7 mouse cellular contexts compared by ENCODE assay signal in genomic region chrX:162643091-162643788, GRCm38 (mm10). TPM values are rescaled to one million over a fixed set of nuclear protein-coding genes. Genes with fewer than 3 reads are reported as not detected.
DNase-seq lines count a peak whose midpoint lies in the region; ATAC-seq and TF ChIP-seq lines count a peak whose summit lies in the region.

TSS of gene Reps2 (minus strand) at chrX:162643649.

- peak; percentile 62 to 79 for DNase-seq in heart, adult 18-20 months
- peak; percentile 86 for DNase-seq in kidney, adult 2 months
- DNase-seq in limb, embryonic 11.5 days (ENCODE audit: low spot score), result peak; percentile 81
- peak; percentile 25 to 46 for DNase-seq in spleen, adult 18-20 months

- no peak for TF ChIP-seq CTCF in bone marrow macrophage, adult 2 months (IDR thresholded peaks at IDR 0.05; ENCODE audit: low read depth, low read length)
- no peak for TF ChIP-seq CTCF in kidney, adult 2 months (conservative IDR thresholded peaks at IDR 0.05; ENCODE audit: insufficient read depth, insufficient read length, low read depth, low read length)

- peak within 1 kb of the TSS; percentile 44; the same call in 1 of the 2 replicates for H3K9ac ChIP-seq in embryonic facial prominence, embryonic 12.5 days
- H3K9ac ChIP-seq in limb, embryonic 11.5 days (ENCODE audit: low read length), result peak within 1 kb of the TSS; percentile 52; the same call in 1 of the 2 replicates
- H3K9ac ChIP-seq in midbrain, embryonic 12.5 days (replicated peaks), result peak within 1 kb of the TSS; percentile 53

- H3K27ac ChIP-seq in bone marrow macrophage, adult 2 months (ENCODE audit: insufficient read depth, low read depth, low read length), result peak within 1 kb of the TSS; percentile 50
- H3K27ac ChIP-seq in embryonic facial prominence, embryonic 12.5 days, result no peak within 1 kb of the TSS
- H3K27ac ChIP-seq in kidney, adult 2 months (ENCODE audit: insufficient read depth, low read depth, low read length), result no peak within 1 kb of the TSS
- H3K27ac ChIP-seq in limb, embryonic 11.5 days (replicated peaks; ENCODE audit: low read depth, low read length), result no peak within 1 kb of the TSS
- no peak within 1 kb of the TSS for H3K27ac ChIP-seq in midbrain, embryonic 12.5 days (replicated peaks)

- no peak for TF ChIP-seq POLR2A in bone marrow macrophage, adult 2 months (IDR thresholded peaks at IDR 0.05; ENCODE audit: borderline replicate concordance, low read depth, low read length)
- no peak for TF ChIP-seq POLR2A in kidney, adult 2 months (IDR thresholded peaks at IDR 0.05; ENCODE audit: low read depth, low read length)

- H3K4me1 ChIP-seq in bone marrow macrophage, adult 2 months (ENCODE audit: control insufficient read depth, insufficient read depth, low read length), result peaks cover 9% of the 10 kb centered on the region
- no peaks in the 10 kb centered on the region for H3K4me1 ChIP-seq in embryonic facial prominence, embryonic 12.5 days
- no peaks in the 10 kb centered on the region for H3K4me1 ChIP-seq in kidney, adult 2 months (ENCODE audit: control insufficient read depth, insufficient read depth, low read length)
- no peaks in the 10 kb centered on the region for H3K4me1 ChIP-seq in limb, embryonic 11.5 days (ENCODE audit: control insufficient read depth, insufficient read depth, low read length)
- H3K4me1 ChIP-seq in midbrain, embryonic 12.5 days, result no peaks in the 10 kb centered on the region

- peak; percentile 93 for ATAC-seq in embryonic facial prominence, embryonic 12.5 days (ENCODE audit: insufficient number of reproducible peaks, insufficient read depth, low FRiP score, low TSS enrichment)
- peak; percentile 94 for ATAC-seq in limb, embryonic 11.5 days (ENCODE audit: insufficient number of reproducible peaks, low FRiP score, low TSS enrichment, low read depth)
- peak; percentile 99 for ATAC-seq in midbrain, embryonic 12.5 days (ENCODE audit: low FRiP score, low read depth)

- peak within 1 kb of the TSS; percentile 73 for H3K4me2 ChIP-seq in embryonic facial prominence, embryonic 12.5 days (replicated peaks)
- H3K4me2 ChIP-seq in limb, embryonic 11.5 days (ENCODE audit: low read depth, severe bottlenecking), result peak within 1 kb of the TSS; percentile 84
- H3K4me2 ChIP-seq in midbrain, embryonic 12.5 days (replicated peaks), result peak within 1 kb of the TSS; percentile 71

- H3K27me3 ChIP-seq in embryonic facial prominence, embryonic 12.5 days, result peaks cover 27% of the 10 kb centered on the region
- H3K27me3 ChIP-seq in kidney, adult 2 months (replicated peaks; ENCODE audit: control insufficient read depth, insufficient read depth, low read length), result no peaks in the 10 kb centered on the region
- H3K27me3 ChIP-seq in limb, embryonic 11.5 days (ENCODE audit: control insufficient read depth, insufficient read depth, low read length), result peaks cover 16% of the 10 kb centered on the region
- H3K27me3 ChIP-seq in midbrain, embryonic 12.5 days, result peaks cover 33% of the 10 kb centered on the region

- H3K4me3 ChIP-seq in bone marrow macrophage, adult 2 months (ENCODE audit: insufficient read depth, low read length), result peak within 1 kb of the TSS; percentile 66
- H3K4me3 ChIP-seq in embryonic facial prominence, embryonic 12.5 days, result peak within 1 kb of the TSS; percentile 51
- H3K4me3 ChIP-seq in kidney, adult 2 months (ENCODE audit: insufficient read depth, low read depth, low read length), result peak within 1 kb of the TSS; percentile 71
- H3K4me3 ChIP-seq in limb, embryonic 11.5 days (ENCODE audit: low read depth, low read length), result peak within 1 kb of the TSS; percentile 44
- peak within 1 kb of the TSS; percentile 59 for H3K4me3 ChIP-seq in midbrain, embryonic 12.5 days

- no peaks in the 10 kb centered on the region for H3K36me3 ChIP-seq in embryonic facial prominence, embryonic 12.5 days
- no peaks in the 10 kb centered on the region for H3K36me3 ChIP-seq in kidney, adult 2 months (ENCODE audit: control insufficient read depth, insufficient read depth, low read length)
- H3K36me3 ChIP-seq in limb, embryonic 11.5 days (ENCODE audit: control insufficient read depth, insufficient read depth, low read length), result no peaks in the 10 kb centered on the region
- H3K36me3 ChIP-seq in midbrain, embryonic 12.5 days, result no peaks in the 10 kb centered on the region

- no peaks in the 10 kb centered on the region for H3K9me3 ChIP-seq in embryonic facial prominence, embryonic 12.5 days
- no peaks in the 10 kb centered on the region for H3K9me3 ChIP-seq in limb, embryonic 11.5 days (ENCODE audit: control insufficient read depth, low read length)
- no peaks in the 10 kb centered on the region for H3K9me3 ChIP-seq in midbrain, embryonic 12.5 days

- 25% methylated on average over 54 of the region's 61 CpGs for WGBS in embryonic facial prominence, embryonic 12.5 days
- under 1% methylated on average over 51 of the region's 61 CpGs for WGBS in kidney, adult 2 months
- 14% methylated on average over 38 of the region's 61 CpGs for WGBS in limb, embryonic 11.5 days
- WGBS in midbrain, embryonic 12.5 days, result 27% methylated on average over 43 of the region's 61 CpGs

RNA-seq across cellular contexts. Expression of gene Reps2, which starts in this region (rescaled TPM):
- 27.3 and 38.8 TPM in 2 replicates for polyA plus RNA-seq in bone marrow macrophage, adult 2 months (2012; ENCODE audit: insufficient read depth, insufficient read length, missing spikeins)
- polyA plus RNA-seq in embryonic facial prominence, embryonic 12.5 days (2016; fragmentation: Nextera tagmentation; extraction: Ambion mirVana), result 0.95 and 1.4 TPM in 2 replicates
- total RNA-seq in heart, adult 18-20 months (2021), result 1 to 10 TPM; 1.5 to 1.6 TPM
- polyA plus RNA-seq in kidney, adult 2 months (2012; rRNA removed), result 8.7 and 9.5 TPM in 2 replicates
- polyA plus RNA-seq in limb, embryonic 11.5 days (2014; fragmentation: Nextera tagmentation; extraction: Ambion mirVana), result 0.44 and 1.1 TPM in 2 replicates
- 1.7 and 2.0 TPM in 2 replicates for polyA plus RNA-seq in midbrain, embryonic 12.5 days (2016; fragmentation: Nextera tagmentation; extraction: Ambion mirVana)

Comparison
In these comparisons a context has a peak if more than half of its experiments do, and no peak if none do; other contexts are left out.
1. DNase-seq: peak in every context shown above with its lines; median percentile 86 in kidney, adult 2 months; 81 in limb, embryonic 11.5 days; 70 in heart, adult 18-20 months; 36 in spleen, adult 18-20 months.